Mouse (Mus musculus) fibroblast of lung, adult 2 months (primary cell): ENCODE results near the gene Smurf1.

ENCODE experiments used
- DNase-seq: peaks from one replicate; pipeline ENCODE4 v3.0.0-alpha.2; 2011; ENCODE audit warnings: low read depth

The Smurf1 gene

GRCm38 (mm10) chr5:144870782-144871181 is 94.9 kb downstream of the Smurf1 start:
- DNase-seq: no peak

GRCm38 (mm10) chr5:144869466-144869865 is 96.2 kb downstream of the Smurf1 start:
- no peak for DNase-seq

DNA sequence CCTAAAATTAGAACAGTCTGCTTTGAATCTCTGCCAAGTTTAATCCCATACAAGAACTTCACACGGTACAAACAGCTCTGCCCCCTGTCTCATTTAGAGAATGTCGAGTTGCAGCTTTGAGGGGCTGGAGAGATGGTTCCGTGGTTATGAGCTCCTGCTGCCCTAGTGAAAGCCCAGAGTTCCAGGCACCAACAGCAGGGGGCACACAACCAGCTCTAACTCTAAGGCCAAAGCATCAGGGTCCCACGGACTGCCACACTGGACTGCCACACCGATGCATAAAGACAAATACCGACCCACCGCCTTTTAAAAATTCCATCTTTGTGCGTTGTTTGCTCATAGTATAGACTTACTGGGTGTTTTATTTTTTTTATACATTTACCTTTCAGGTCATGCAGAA is 98.7 kb downstream of the Smurf1 start:
- DNase-seq: no peak

DNA sequence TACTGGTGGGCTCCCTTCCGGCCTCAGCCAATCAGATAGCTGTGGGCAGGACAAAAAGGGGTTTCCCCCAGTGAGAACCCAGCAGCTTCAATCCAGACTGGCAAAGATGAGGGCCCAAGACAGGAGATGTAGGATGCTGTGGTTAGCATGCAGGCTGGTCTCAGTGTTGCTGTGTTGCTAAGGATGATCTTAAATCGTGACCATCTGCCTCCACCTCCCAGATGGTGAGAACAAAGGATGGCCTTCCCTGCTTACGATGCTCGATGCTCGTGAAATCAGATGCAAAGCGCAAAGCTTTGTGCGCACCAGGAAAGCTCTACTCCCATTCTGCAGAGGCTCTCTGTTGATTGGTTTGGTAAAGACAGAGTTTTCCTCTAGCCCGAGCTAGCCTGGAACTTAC is 104.7 kb downstream of the Smurf1 start:
- no peak for DNase-seq

- no peak for DNase-seq
Measured at GRCm38 (mm10) chr5:144859284-144859683, 106.4 kb downstream of the Smurf1 start.

DNA sequence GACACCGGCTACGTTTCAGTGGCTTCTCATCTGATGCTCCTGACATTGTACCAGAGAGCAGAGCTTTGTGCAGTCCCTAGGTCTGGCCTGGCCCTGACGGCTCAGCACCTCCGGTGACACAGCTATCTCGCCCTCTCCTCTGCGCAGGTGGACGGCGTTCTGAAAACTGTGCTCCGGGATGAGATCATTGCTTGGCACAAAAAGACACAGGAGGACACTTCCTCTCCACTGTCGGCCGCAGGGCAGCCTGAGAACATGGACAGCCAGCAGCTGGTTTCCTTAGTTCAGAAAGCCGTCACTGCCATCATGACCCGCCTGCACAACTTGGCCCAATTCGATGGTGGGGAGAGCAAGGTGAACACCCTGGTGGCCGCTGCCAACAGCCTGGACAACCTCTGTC is 107.1 kb downstream of the Smurf1 start:
- DNase-seq: no peak

DNA sequence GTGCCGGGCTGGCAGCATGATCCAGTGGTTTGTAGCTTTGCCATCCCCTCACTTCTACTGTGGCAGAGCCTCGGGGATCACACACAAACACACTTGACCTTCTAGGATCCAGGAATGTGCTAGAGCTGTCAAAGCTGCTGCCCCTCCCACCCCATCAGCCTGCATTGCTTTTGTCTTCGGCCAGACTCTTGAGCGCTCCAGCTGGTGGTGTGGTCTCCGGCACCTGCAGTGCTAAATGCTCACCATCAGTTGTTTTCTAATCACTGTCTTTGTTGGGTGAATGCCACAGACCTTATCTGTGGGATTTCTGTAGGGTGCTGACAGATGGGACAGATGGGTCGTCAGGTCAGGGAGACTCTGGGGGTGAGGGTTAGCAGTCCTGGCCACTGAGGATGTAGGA is 109.7 kb downstream of the Smurf1 start:
- no peak for DNase-seq

DNA sequence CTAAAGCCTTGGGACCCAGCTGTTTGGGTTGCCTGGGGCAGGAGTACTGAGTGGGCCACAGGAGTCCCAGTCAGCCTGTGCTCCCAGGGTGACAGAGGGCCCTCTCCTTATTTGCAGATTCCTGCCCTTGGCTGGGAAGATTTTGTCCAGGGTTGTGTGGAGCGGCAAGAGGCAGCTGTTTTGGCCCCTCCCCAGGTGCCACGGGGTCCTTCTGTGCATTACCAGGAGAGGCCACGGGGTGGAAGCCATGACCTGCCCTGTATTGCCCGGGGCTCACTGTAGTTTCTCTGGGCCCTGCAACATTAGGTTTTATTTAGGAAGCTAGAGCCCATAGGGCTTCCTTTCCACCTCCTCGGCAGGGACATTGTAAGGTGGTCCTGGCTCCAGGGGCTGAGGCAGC is 111.7 kb downstream of the Smurf1 start:
- DNase-seq: no peak

- DNase-seq: no peak
Measured at GRCm38 (mm10) chr5:144851820-144852219, 113.8 kb downstream of the Smurf1 start.

- DNase-seq: no peak
Measured at GRCm38 (mm10) chr5:144849932-144850331, 115.7 kb downstream of the Smurf1 start.

DNA sequence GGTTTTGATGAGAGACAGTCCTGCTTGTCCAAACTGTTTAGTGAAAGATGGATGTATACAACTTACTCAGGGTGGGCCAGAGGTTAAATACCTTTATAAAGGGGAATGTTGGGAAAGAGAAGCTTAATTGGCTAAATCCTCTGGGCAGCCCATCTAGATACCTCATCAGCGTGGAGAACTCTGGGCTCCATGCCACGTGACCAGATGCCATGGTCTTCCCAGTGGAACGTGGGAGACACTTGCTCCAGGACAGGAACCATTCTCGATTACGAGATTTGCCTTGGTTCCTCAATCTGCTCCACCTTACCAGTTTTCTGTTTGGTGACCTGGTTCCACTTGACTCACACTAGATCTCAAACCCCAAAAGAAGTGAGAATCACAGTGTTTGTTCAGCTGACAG is 116.9 kb downstream of the Smurf1 start:
- DNase-seq: no peak

DNA sequence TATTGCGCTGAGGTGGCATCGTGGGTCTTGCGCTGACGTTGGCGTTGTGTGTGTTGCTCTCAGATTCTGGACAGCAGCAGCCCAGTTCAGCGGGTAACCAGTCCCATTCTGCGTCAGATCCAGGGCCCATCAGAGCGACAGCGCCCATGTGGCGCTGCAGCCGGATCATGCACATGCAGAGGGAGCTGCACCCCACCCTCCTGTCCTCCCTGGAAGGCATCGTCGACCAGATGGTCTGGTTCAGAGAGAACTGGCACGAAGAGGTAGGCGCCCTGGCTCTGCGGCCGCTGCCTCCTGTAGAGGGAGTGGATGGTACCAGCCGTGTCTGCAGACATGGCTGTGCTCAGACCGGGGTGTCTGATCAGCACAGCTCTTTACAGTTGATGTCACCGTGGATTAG is 120.3 kb downstream of the Smurf1 start:
- no peak for DNase-seq

DNA sequence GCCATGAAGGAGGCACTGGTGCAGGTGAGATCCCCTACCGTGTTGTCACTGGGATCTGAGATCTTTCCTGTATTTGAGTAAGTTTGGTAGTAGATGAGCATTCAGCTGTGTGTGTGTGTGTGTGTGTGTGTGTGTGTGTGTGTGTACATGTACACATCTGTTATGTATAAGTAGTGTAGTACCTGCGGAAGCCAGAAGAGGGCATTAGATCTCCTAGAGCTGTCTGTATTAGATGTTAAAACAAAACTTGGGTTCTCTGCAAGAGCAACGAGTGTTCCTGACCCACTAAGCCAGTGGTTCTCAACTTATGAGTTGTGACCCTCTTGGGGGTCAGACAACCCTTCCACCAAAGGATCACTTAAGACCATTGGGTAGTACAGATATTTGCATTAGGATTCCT is 129.5 kb downstream of the Smurf1 start:
- DNase-seq: no peak

DNA sequence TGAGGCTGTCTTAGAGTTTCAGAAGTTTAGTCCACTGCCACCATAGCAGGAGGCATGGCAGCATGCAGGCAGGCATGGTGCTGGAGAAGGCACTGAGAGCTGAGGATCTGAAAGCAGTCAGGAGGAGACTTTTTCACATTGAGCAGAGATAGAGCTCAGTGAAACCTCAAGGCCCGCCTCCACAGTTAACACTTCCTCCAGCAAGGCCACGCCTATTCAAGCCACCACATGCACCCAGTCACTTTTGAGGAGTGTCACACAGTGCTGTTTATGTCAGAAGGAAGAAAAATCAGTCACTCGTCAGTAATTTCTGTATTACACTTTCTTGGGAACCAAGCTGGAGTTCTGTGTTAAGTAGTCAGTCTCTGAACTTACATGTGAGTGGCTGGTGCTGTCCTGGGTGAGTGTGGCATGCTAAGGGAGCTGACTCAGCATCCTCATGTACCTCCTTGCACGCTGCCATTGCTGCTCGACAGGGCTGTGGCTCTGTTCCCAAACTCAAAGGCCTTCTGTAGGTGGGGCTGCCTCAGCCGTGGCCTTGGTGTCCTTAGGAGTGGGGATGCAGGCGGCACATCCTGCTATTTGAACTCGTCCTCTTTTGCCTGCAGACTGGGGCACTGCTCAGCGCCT is 133.7 kb downstream of the Smurf1 start:
- DNase-seq: no peak

DNA sequence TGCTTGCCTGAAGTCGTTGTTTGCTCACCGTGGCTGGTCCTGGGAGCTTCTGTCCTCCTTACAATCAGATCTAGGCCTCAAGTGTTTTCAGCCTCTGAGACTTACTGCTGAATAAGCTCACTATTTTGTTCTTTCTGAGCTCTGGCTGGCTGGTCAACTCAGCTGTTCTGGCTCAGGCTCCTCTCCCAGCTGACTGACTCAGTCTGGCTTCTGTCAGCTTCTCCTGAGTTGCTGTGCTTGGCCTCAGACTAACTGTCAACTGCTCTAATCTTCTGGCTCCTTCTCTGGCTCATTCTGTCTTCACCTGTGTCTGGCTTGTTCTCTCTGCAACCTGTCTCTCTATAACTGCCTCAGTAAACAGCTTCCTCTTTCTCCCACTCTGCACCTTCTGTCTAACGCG is 136.0 kb downstream of the Smurf1 start:
- DNase-seq: peak; percentile 37

GRCm38 (mm10) chr5:144828365-144829102 is 137.1 kb downstream of the Smurf1 start:
- DNase-seq: peak; percentile 80
